Comparison of ENCODE assay signal across 9 mouse cellular contexts in the genomic region with DNA sequence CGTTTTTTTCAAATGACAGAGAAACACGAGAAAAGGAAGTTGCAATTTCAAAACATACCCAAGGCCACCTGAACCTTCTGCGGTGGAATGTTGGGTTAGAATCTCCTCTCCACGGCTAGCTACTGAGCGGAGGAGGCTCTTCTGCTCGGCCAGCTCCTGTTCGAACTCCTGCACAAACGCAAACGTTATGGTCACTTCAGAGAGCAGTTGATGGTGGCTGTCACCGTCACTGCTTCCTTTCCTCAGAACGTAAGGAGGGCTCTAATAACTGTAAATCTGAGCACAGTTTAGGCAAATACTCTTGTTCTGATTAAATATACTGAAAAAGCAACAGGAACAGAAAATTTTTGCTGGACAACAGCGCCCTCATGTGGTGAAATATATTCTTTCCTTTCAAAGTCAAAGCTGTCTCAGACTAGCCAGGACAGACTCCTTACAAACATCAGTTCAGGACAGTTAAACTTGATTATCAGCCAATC.
DNase-seq lines count a peak whose midpoint lies in the region; ATAC-seq lines count a peak whose summit lies in the region.
"Had no signal": no experiment of that assay in that cellular context is flagged by ENCODE, and none has a peak within 500 bp of the region (broad histone marks: within the 10 kb centered on the region; RNA-seq: fewer than 3 reads in every experiment).

No protein-coding gene starts in this region.

- peaks cover 11% of the 10 kb centered on the region; the same call in 1 of the 2 replicates for H3K36me3 ChIP-seq in hindbrain, embryonic 14.5 days (replicated peaks; ENCODE audit: control insufficient read depth, insufficient read depth)
- H3K36me3 ChIP-seq in limb, embryonic 13.5 days, result no peaks in the 10 kb centered on the region
- H3K36me3 ChIP-seq in neural tube, embryonic 12.5 days, result no peaks in the 10 kb centered on the region
- H3K36me3 ChIP-seq: limb, embryonic 12.5 days had no signal

- peak; percentile 61 for DNase-seq in layer of hippocampus, adult 11-12 months (ENCODE audit: low spot score)
- DNase-seq in layer of hippocampus, adult 9-11 months, result no peak
- DNase-seq in MN1 (ENCODE audit: low spot score), result peak; percentile 72
- peak; percentile 49 for DNase-seq in embryo, embryonic 10 days (ENCODE audit: low spot score)
- DNase-seq in hindbrain, embryonic 14.5 days (ENCODE audit: low spot score), result peak; percentile 91
- no peak for DNase-seq in right cerebral cortex, postnatal 14 days

- no peak overlapping the region for H3K9ac ChIP-seq in hindbrain, embryonic 14.5 days
- no peak overlapping the region for H3K9ac ChIP-seq in limb, embryonic 13.5 days
- no peak overlapping the region for H3K9ac ChIP-seq in neural tube, embryonic 12.5 days
- H3K9ac ChIP-seq: limb, embryonic 12.5 days had no signal

- no peak overlapping the region for H3K4me2 ChIP-seq in hindbrain, embryonic 14.5 days (replicated peaks)
- 0 out of 2 replicates have a peak overlapping the region, but pooled peaks have one; percentile 21 for H3K4me2 ChIP-seq in limb, embryonic 13.5 days (replicated peaks)
- no peak overlapping the region for H3K4me2 ChIP-seq in neural tube, embryonic 12.5 days (replicated peaks)
- H3K4me2 ChIP-seq: limb, embryonic 12.5 days had no signal

- no peaks in the 10 kb centered on the region for H3K4me1 ChIP-seq in hindbrain, embryonic 14.5 days (replicated peaks; ENCODE audit: control insufficient read depth, insufficient read depth, low read length)
- H3K4me1 ChIP-seq in limb, embryonic 13.5 days, result peaks cover 2% of the 10 kb centered on the region; the same call in 1 of the 2 replicates
- no peaks in the 10 kb centered on the region for H3K4me1 ChIP-seq in neural tube, embryonic 12.5 days
- H3K4me1 ChIP-seq: limb, embryonic 12.5 days had no signal

- peak; percentile 51; the same call in 1 of the 2 replicates for ATAC-seq in hindbrain, embryonic 14.5 days (ENCODE audit: low FRiP score)
- no peak for ATAC-seq in limb, embryonic 13.5 days (ENCODE audit: low FRiP score, low read depth)
- ATAC-seq in neural tube, embryonic 12.5 days (ENCODE audit: low FRiP score, low read depth), result peak; percentile 50; the same call in 1 of the 2 replicates

- H3K27me3 ChIP-seq in hindbrain, embryonic 14.5 days (ENCODE audit: control insufficient read depth, insufficient read depth, low read length), result no peaks in the 10 kb centered on the region
- no peaks in the 10 kb centered on the region for H3K27me3 ChIP-seq in limb, embryonic 13.5 days
- H3K27me3 ChIP-seq in neural tube, embryonic 12.5 days (replicated peaks), result no peaks in the 10 kb centered on the region
- H3K27me3 ChIP-seq: limb, embryonic 12.5 days had no signal

- WGBS in hindbrain, embryonic 14.5 days, result 62% methylated on average over 12 of the region's 12 CpGs
- 54% methylated on average over 12 of the region's 12 CpGs for WGBS in limb, embryonic 13.5 days
- 56% methylated on average over 12 of the region's 12 CpGs for WGBS in neural tube, embryonic 12.5 days

- no peak overlapping the region for H3K27ac ChIP-seq in hindbrain, embryonic 14.5 days
- H3K27ac ChIP-seq in limb, embryonic 13.5 days, result no peak overlapping the region
- H3K27ac ChIP-seq in neural tube, embryonic 12.5 days, result no peak overlapping the region
- H3K27ac ChIP-seq: limb, embryonic 12.5 days had no signal

- no peak overlapping the region for H3K4me3 ChIP-seq in hindbrain, embryonic 14.5 days (replicated peaks; ENCODE audit: low read length)
- no peak overlapping the region for H3K4me3 ChIP-seq in limb, embryonic 13.5 days
- no peak overlapping the region for H3K4me3 ChIP-seq in neural tube, embryonic 12.5 days
- H3K4me3 ChIP-seq: limb, embryonic 12.5 days had no signal

- H3K9me3 ChIP-seq in hindbrain, embryonic 14.5 days (ENCODE audit: control insufficient read depth, low read length), result no peaks in the 10 kb centered on the region
- no peaks in the 10 kb centered on the region for H3K9me3 ChIP-seq in limb, embryonic 13.5 days
- no peaks in the 10 kb centered on the region for H3K9me3 ChIP-seq in neural tube, embryonic 12.5 days
- H3K9me3 ChIP-seq: limb, embryonic 12.5 days had no signal

Comparison
In these comparisons a context has a peak if more than half of its experiments do, and no peak if none do; other contexts are left out.
1. DNase-seq: peak in layer of hippocampus, adult 11-12 months (single experiment), MN1 (single experiment), embryo, embryonic 10 days (single experiment) and hindbrain, embryonic 14.5 days (single experiment); none in layer of hippocampus, adult 9-11 months (single experiment) and right cerebral cortex, postnatal 14 days (single experiment).